Mouse (Mus musculus): ENCODE measurements around the gene Ifna6. TPM values are rescaled to one million over a fixed set of nuclear protein-coding genes. Genes with fewer than 3 reads are reported as not detected.
"Not testable (repeated sequence)": the region's sequence is repeated elsewhere in the genome, so short reads cannot be mapped to it uniquely, and the experiment has no call there.

Gene Ifna6
- polyA plus RNA-seq, 1 experiment from 2014 or later, result not detected

DNA sequence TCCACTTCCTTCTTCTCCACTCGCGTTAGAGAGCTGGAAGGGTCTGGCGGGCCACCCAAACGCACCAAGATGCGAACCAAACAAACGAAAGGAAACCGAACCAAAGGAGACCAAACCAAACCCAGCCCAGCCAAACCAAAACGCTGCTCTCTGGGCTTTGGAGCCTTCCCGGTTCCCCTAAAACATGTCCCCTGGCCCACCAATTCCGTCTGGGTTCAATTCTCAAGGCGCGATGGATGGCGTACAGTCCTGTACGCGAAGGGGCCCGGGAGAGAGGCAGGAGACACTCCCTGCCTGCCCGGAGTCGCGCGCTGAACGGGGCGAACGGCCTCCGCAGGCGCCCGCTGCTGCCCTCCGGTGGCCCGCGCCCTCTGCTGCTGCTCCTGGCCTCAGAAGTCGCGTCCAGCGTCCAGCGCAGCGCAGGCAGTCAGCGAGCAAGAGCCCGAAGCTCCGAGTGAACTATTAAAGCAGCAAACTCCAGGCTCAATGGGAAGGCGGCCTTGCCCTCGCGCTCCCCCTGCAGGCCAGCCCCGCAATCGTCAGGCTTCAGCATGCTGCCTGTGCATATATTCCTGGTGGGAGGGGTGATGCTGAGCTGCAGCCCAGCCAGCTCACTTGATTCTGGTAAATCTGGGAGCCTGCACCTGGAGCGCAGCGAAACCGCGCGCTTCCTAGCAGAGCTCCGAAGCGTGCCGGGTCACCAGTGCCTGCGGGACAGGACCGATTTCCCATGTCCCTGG lies 33.1 kb upstream of the Ifna6 start, which contains the start of gene Gm13275:
Gm13275 (plus strand) TSS at position 552 of the 740 bp plus-strand sequence.
- 1% methylated on average over 9 of the region's 52 CpGs for WGBS

GRCm38 (mm10) chr4:88797097-88797496 lies 30.1 kb upstream of the Ifna6 start, which contains the start of gene Gm13279:
Gene Gm13279, plus strand, starts transcription at chr4:88797397.
- no CpG with 5 or more reads among the region's 28 CpGs for WGBS
- not testable (repeated sequence) for H3K9ac ChIP-seq (replicated peaks; ENCODE audit: low read length); DNase-seq (ENCODE audit: low spot score); ATAC-seq (replicated peaks; ENCODE audit: insufficient number of reproducible peaks, low FRiP score, low TSS enrichment, low read depth); H3K36me3 ChIP-seq (replicated peaks; ENCODE audit: control insufficient read depth, insufficient read depth, low read depth, low read length); H3K9me3 ChIP-seq (replicated peaks; ENCODE audit: control insufficient read depth, low read length); H3K27me3 ChIP-seq (ENCODE audit: control insufficient read depth, insufficient read depth, low read length); H3K4me3 ChIP-seq (ENCODE audit: low read depth, low read length); H3K4me1 ChIP-seq (ENCODE audit: control insufficient read depth, insufficient read depth, low read length); H3K4me2 ChIP-seq (ENCODE audit: low read depth, low read length); H3K27ac ChIP-seq (replicated peaks; ENCODE audit: low read depth, low read length)

More for the DNA sequence above, 33.1 kb upstream of the Ifna6 start, which contains the start of gene Gm13275:
- not testable (repeated sequence) for H3K27ac ChIP-seq (replicated peaks; ENCODE audit: low read depth, low read length); H3K27me3 ChIP-seq (ENCODE audit: control insufficient read depth, insufficient read depth, low read length); H3K36me3 ChIP-seq (replicated peaks; ENCODE audit: control insufficient read depth, insufficient read depth, low read depth, low read length); DNase-seq (ENCODE audit: low spot score); H3K9me3 ChIP-seq (replicated peaks; ENCODE audit: control insufficient read depth, low read length); ATAC-seq (replicated peaks; ENCODE audit: insufficient number of reproducible peaks, low FRiP score, low TSS enrichment, low read depth); H3K4me1 ChIP-seq (ENCODE audit: control insufficient read depth, insufficient read depth, low read length); H3K4me3 ChIP-seq (ENCODE audit: low read depth, low read length); H3K4me2 ChIP-seq (ENCODE audit: low read depth, low read length); H3K9ac ChIP-seq (replicated peaks; ENCODE audit: low read length)

DNA sequence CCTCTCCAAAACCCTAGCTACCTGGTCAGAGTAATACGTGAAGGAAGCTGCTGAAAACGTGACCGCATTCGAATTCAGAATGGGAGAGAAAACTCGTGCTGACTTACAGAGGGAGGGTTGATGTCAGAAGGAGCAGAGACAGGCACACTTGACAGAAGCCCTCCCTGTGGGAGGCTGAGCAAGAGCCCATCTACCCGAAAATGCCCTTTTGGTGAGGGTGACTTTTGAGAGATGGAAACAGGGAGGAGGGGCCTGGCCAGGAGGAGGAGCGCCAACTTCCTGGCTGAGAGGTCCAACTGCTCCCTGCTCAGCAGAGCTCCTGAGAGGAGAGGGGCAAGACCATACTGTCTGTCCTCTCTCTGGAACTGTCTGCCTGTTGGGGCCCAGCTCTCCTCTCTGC lies 27.9 kb upstream of the Ifna6 start, which contains the start of gene Gm13285:
Gm13285 (plus strand) TSS at position 301 of the 400 bp plus-strand sequence.
- not testable (repeated sequence) for H3K4me2 ChIP-seq (ENCODE audit: low read depth, low read length); H3K27me3 ChIP-seq (ENCODE audit: control insufficient read depth, insufficient read depth, low read length); ATAC-seq (replicated peaks; ENCODE audit: insufficient number of reproducible peaks, low FRiP score, low TSS enrichment, low read depth); H3K36me3 ChIP-seq (replicated peaks; ENCODE audit: control insufficient read depth, insufficient read depth, low read depth, low read length); H3K9me3 ChIP-seq (replicated peaks; ENCODE audit: control insufficient read depth, low read length); H3K9ac ChIP-seq (replicated peaks; ENCODE audit: low read length); H3K27ac ChIP-seq (replicated peaks; ENCODE audit: low read depth, low read length); H3K4me3 ChIP-seq (ENCODE audit: low read depth, low read length); DNase-seq (ENCODE audit: low spot score); H3K4me1 ChIP-seq (ENCODE audit: control insufficient read depth, insufficient read depth, low read length)
- 10% methylated on average over 3 of the region's 7 CpGs for WGBS

GRCm38 (mm10) chr4:88802954-88803353 lies 24.3 kb upstream of the Ifna6 start, which contains the start of gene Gm13287:
Gene Gm13287, plus strand, starts transcription at chr4:88803254.
- DNase-seq (ENCODE audit: low spot score); ATAC-seq (replicated peaks; ENCODE audit: insufficient number of reproducible peaks, low FRiP score, low TSS enrichment, low read depth); H3K27me3 ChIP-seq (ENCODE audit: control insufficient read depth, insufficient read depth, low read length); H3K9me3 ChIP-seq (replicated peaks; ENCODE audit: control insufficient read depth, low read length); H3K36me3 ChIP-seq (replicated peaks; ENCODE audit: control insufficient read depth, insufficient read depth, low read depth, low read length); H3K4me1 ChIP-seq (ENCODE audit: control insufficient read depth, insufficient read depth, low read length); H3K4me3 ChIP-seq (ENCODE audit: low read depth, low read length); H3K27ac ChIP-seq (replicated peaks; ENCODE audit: low read depth, low read length); H3K4me2 ChIP-seq (ENCODE audit: low read depth, low read length); H3K9ac ChIP-seq (replicated peaks; ENCODE audit: low read length): not testable (repeated sequence)
- WGBS, result no CpG with 5 or more reads among the region's 29 CpGs

GRCm38 (mm10) chr4:88805231-88805630 lies 22.0 kb upstream of the Ifna6 start, which contains the start of gene Gm13288:
Gene Gm13288, plus strand, starts transcription at chr4:88805531.
- H3K4me3 ChIP-seq (ENCODE audit: low read depth, low read length), result not testable (repeated sequence)

GRCm38 (mm10) chr4:88805761-88806160 lies 21.5 kb upstream of the Ifna6 start:
- not testable (repeated sequence) for H3K4me2 ChIP-seq (ENCODE audit: low read depth, low read length); ATAC-seq (replicated peaks; ENCODE audit: insufficient number of reproducible peaks, low FRiP score, low TSS enrichment, low read depth); H3K27ac ChIP-seq (replicated peaks; ENCODE audit: low read depth, low read length); H3K4me1 ChIP-seq (ENCODE audit: control insufficient read depth, insufficient read depth, low read length); H3K9ac ChIP-seq (replicated peaks; ENCODE audit: low read length); H3K4me3 ChIP-seq (ENCODE audit: low read depth, low read length); H3K36me3 ChIP-seq (replicated peaks; ENCODE audit: control insufficient read depth, insufficient read depth, low read depth, low read length); H3K27me3 ChIP-seq (ENCODE audit: control insufficient read depth, insufficient read depth, low read length); DNase-seq (ENCODE audit: low spot score); H3K9me3 ChIP-seq (replicated peaks; ENCODE audit: control insufficient read depth, low read length)
- no CpG with 5 or more reads among the region's 34 CpGs for WGBS

More at GRCm38 (mm10) chr4:88805231-88805630, 22.0 kb upstream of the Ifna6 start, which contains the start of gene Gm13288:
- not testable (repeated sequence) for H3K4me1 ChIP-seq (ENCODE audit: control insufficient read depth, insufficient read depth, low read length); H3K4me2 ChIP-seq (ENCODE audit: low read depth, low read length); H3K27me3 ChIP-seq (ENCODE audit: control insufficient read depth, insufficient read depth, low read length); H3K27ac ChIP-seq (replicated peaks; ENCODE audit: low read depth, low read length); H3K9ac ChIP-seq (replicated peaks; ENCODE audit: low read length); H3K9me3 ChIP-seq (replicated peaks; ENCODE audit: control insufficient read depth, low read length); H3K36me3 ChIP-seq (replicated peaks; ENCODE audit: control insufficient read depth, insufficient read depth, low read depth, low read length); ATAC-seq (replicated peaks; ENCODE audit: insufficient number of reproducible peaks, low FRiP score, low TSS enrichment, low read depth); DNase-seq (ENCODE audit: low spot score)
- WGBS, result no CpG with 5 or more reads among the region's 8 CpGs

DNA sequence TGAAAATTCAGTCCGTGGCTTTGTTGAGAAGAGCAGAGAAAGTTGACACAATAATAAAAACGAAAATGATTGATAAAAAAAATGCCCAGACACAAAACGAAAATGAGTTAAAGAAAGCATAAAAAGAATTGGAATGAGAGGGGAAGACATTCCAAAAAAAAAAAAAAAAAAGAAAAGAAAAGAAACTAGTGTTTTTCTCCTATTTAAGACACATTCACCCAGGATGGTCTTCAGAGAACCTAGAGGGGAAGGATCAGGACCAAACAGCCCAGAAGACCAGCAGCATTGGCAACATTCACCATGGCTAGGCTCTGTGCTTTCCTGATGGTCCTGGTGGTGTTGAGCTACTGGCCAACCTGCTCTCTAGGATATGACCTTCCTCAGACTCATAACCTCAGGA lies 11.3 kb upstream of the Ifna6 start, which contains the start of gene Ifna7:
Ifna7 (plus strand) TSS at position 301 of the 400 bp plus-strand sequence.
- no peak within 1 kb of the TSS for H3K4me2 ChIP-seq (ENCODE audit: low read depth, low read length)
- WGBS, result 68% methylated on average over 3 of the region's 3 CpGs
- no peak for ATAC-seq (replicated peaks; ENCODE audit: insufficient number of reproducible peaks, low FRiP score, low TSS enrichment, low read depth)
- DNase-seq (ENCODE audit: low spot score), result no peak
- no peak within 1 kb of the TSS for H3K27ac ChIP-seq (replicated peaks; ENCODE audit: low read depth, low read length)
- no peaks in the 10 kb centered on the region for H3K27me3 ChIP-seq (ENCODE audit: control insufficient read depth, insufficient read depth, low read length)
- H3K9me3 ChIP-seq (replicated peaks; ENCODE audit: control insufficient read depth, low read length), result no peaks in the 10 kb centered on the region
- H3K36me3 ChIP-seq (replicated peaks; ENCODE audit: control insufficient read depth, insufficient read depth, low read depth, low read length), result no peaks in the 10 kb centered on the region
- no peak within 1 kb of the TSS for H3K9ac ChIP-seq (replicated peaks; ENCODE audit: low read length)
- H3K4me3 ChIP-seq (ENCODE audit: low read depth, low read length), result no peak within 1 kb of the TSS
- no peaks in the 10 kb centered on the region for H3K4me1 ChIP-seq (ENCODE audit: control insufficient read depth, insufficient read depth, low read length)

GRCm38 (mm10) chr4:88819659-88820058 lies 7.6 kb upstream of the Ifna6 start, which contains the start of gene Ifna11:
Gene Ifna11, plus strand, starts transcription at chr4:88819959.
- Histone ChIP-seq H3K36me3 (replicated peaks; ENCODE audit: control insufficient read depth, insufficient read depth, low read depth, low read length) (no peaks in the 10 kb centered on the region), H3K4me1 (ENCODE audit: control insufficient read depth, insufficient read depth, low read length) (no peaks in the 10 kb centered on the region), H3K9ac (replicated peaks; ENCODE audit: low read length) (no peak within 1 kb of the TSS), H3K27me3 (ENCODE audit: control insufficient read depth, insufficient read depth, low read length) (no peaks in the 10 kb centered on the region), H3K4me3 (ENCODE audit: low read depth, low read length) (no peak within 1 kb of the TSS), H3K4me2 (ENCODE audit: low read depth, low read length) (no peak within 1 kb of the TSS), H3K9me3 (replicated peaks; ENCODE audit: control insufficient read depth, low read length) (no peaks in the 10 kb centered on the region), H3K27ac (replicated peaks; ENCODE audit: low read depth, low read length) (no peak within 1 kb of the TSS)
- DNase-seq (ENCODE audit: low spot score), result no peak
- no peak for ATAC-seq (replicated peaks; ENCODE audit: insufficient number of reproducible peaks, low FRiP score, low TSS enrichment, low read depth)
- 87% methylated on average over 1 of the region's 1 CpGs for WGBS

All from embryonic facial prominence, embryonic 11.5 days (tissue).